Mouse (Mus musculus) lung, adult 2 months (tissue): ENCODE data around the gene Gm28269. TPM values are rescaled to one million over a fixed set of nuclear protein-coding genes. Genes with fewer than 3 reads are reported as not detected.

ENCODE experiments used
- DNase-seq: peaks from one replicate; pipeline ENCODE4 v3.0.0; 2022
- H3K4me1 ChIP-seq: fragments of 200-500 bp; 2 replicates; pipeline ENCODE4 v1.6.1; 2011; ENCODE audit warnings: low read length; ENCODE audit not compliant: control insufficient read depth, insufficient read depth
- H3K4me3 ChIP-seq: fragments of 200-500 bp; replicated peaks from 2 replicates; pipeline ENCODE3; 2011; ENCODE audit warnings: low read depth, mild to moderate bottlenecking, control low read depth, low read length; ENCODE audit errors: extremely low read depth
- CTCF ChIP-seq: fragments of 200-500 bp; IDR thresholded peaks from 2 replicates; pipeline ENCODE4 v1.5.1; 2011; ENCODE audit warnings: mild to moderate bottlenecking, low read length, control low read depth; ENCODE audit not compliant: insufficient read depth
- POLR2A ChIP-seq: fragments of 200-500 bp; IDR thresholded peaks from 2 replicates; pipeline ENCODE4 v1.6.1; 2011; ENCODE audit warnings: low read depth, mild to moderate bottlenecking, control low read depth, low read length, borderline replicate concordance; ENCODE audit errors: extremely low read depth
- WGBS: fragments of 180-500 bp; shearing (Covaris S2); methylation state at CpG from one replicate; pipeline ENCODE4 v1.1.7; 2018; 5-methylcytosine and 5-hydroxymethylcytosine counted together
- polyA plus RNA-seq: library from polyadenylated mRNA; depleted of rRNA; stranded (reverse); fragments of >200 nt; gene quantifications from 2 replicates; pipeline ENCODE4 v1.2.3, GENCODE M21; 2012; rRNA removed

The Gm28269 gene
- polyA plus RNA-seq, result not detected in 2 replicates

DNA sequence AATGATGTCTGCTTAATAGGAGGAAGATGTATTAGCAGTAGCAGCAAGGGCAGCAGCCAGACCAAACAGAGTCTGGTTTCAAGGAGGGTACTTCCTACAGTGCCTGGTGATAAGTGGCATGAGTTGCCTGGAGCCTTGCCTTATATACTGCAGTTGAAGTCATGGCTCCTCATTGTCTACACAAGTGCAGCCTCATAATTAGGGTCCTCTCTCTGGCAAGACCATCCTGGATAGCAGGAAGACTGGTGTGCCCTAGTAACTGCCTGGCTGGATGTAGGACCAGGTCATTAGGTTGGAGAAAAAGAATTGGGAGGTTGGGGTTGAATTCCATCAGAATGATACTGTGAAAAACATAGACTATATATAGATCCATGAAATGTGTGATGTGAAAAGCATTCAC lies at the start of gene Gm28269:
Gene Gm28269 (minus strand): TSS at position 101 of the 400 bp plus-strand sequence.
- no peak for TF ChIP-seq CTCF
- no peak for TF ChIP-seq POLR2A
- DNase-seq, result no peak
- no peak within 1 kb of the TSS for H3K4me3 ChIP-seq
- H3K4me1 ChIP-seq, result no peaks in the 10 kb centered on the region

DNA sequence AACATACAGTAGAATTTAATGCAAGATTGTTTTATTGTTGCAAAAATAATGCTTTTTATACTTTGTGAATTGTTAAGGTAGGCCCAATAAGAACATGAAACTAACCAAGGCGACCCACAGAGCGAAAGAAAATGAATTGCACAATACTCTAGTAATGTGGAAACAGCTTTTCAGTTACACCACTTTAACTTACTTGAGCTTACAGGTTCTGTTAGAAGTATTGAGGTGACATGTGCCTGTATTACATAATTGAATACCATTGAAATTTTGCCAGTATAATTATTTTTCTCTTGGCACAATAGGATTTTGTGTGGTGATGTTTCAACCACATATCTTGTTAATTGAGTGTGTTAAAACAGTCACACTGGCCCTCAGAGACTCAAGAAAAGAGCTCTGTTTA lies 28.0 kb downstream of the Gm28269 start:
- H3K4me3 ChIP-seq, result no peak overlapping the region
- no peak for DNase-seq
- 82% methylated on average over 2 of the region's 2 CpGs for WGBS
- TF ChIP-seq CTCF (no peak), POLR2A (no peak)
- no peaks in the 10 kb centered on the region for H3K4me1 ChIP-seq

DNA sequence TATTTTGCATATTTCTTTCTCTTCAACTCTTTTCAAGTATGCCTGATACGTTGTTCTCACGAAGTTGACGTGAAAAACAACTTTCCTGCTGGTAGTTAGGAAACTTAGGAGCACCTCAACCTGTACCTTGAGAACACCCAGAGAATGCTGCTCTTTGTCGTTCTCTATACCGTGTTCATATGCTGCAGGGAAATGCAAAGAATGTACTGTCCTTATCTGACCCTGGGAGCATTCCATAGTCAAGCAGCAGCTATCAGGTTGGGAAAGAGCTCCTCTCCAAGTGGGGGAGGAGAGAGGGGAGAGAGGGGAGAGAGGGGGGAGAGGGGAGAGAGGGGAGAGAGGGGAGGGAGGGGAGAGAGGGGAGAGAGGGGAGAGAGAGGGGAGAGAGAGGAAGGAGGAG lies 29.6 kb downstream of the Gm28269 start:
- H3K4me3 ChIP-seq, result peak overlapping the region; percentile 29
- no peak for TF ChIP-seq CTCF
- no peak for TF ChIP-seq POLR2A
- no peak for DNase-seq
- WGBS, result 58% methylated on average over 5 of the region's 5 CpGs
- no peaks in the 10 kb centered on the region for H3K4me1 ChIP-seq

DNA sequence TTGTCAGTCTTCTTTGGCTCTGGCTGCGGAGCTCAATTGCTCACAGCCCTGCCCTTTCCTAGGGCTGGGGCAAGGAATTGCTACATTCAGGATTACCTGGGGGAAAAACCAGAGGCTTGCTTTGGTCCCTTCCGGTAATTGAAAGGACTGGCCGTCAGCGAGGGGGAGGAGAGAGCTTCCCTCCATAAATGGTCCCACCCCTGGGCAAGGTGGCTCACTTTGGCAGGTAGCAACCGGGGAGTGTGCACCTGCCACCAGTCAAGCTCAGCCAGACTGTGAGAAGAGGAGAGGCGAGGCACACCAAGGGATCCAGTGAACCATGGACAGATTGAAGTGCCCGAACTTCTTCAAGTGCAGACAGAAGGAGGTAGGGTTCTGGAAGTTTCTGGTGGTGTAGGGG lies 30.1 kb downstream of the Gm28269 start, which contains the start of gene Slc6a14:
Gene Slc6a14 (plus strand): TSS at position 68 of the 400 bp plus-strand sequence.
- DNase-seq, result peak; percentile 49
- Histone ChIP-seq H3K4me3 (peak within 1 kb of the TSS; percentile 49), H3K4me1 (no peaks in the 10 kb centered on the region)
- TF ChIP-seq POLR2A (peak; percentile 72; the same call in 1 of the 2 replicates), CTCF (no peak)
- 57% methylated on average over 7 of the region's 7 CpGs for WGBS

DNA sequence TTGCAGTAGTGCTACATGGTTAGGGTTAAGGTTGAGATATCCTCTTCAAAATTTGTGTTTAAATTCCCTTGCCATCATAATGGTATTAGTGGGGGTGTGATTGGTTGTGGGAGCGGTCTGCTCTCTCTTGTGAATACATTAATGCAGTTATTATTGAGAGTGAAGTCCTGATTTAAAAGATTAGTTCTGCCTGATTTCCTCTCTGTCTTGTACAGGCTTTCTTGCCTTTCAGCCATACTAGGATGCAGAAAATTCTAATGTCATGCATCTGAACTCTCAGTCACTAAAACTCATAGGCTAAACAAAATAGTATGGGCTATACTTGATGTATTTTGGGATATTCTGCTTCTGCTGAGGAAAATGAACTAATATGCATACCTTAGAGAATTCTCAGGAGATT lies 40.4 kb downstream of the Gm28269 start:
- 78% methylated on average over 1 of the region's 1 CpGs for WGBS
- no peak overlapping the region for H3K4me3 ChIP-seq
- H3K4me1 ChIP-seq, result no peaks in the 10 kb centered on the region
- no peak for DNase-seq
- no peak for TF ChIP-seq CTCF

DNA sequence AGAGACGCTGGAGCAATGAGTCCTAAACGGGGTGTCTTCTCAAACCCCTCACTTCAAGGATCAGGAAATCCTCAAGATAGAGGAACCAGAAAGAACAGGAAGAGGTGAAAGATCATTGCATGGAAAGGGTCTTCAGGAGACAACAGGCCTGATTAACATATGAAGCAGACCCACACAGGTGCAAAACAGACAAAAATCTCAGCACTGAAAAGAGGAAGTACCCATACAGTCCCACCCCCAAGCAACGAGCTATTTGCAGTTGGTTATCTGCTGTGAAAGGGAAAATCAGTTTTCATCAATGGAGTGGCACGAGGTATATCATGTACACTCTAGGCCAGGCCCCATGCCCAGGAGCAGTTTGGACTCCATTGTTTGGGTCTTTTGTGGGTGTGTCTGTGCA lies 43.3 kb downstream of the Gm28269 start:
- Histone ChIP-seq H3K4me3 (no peak overlapping the region), H3K4me1 (no peaks in the 10 kb centered on the region)
- WGBS, result 62% methylated on average over 4 of the region's 4 CpGs
- no peak for DNase-seq
- no peak for TF ChIP-seq CTCF

DNA sequence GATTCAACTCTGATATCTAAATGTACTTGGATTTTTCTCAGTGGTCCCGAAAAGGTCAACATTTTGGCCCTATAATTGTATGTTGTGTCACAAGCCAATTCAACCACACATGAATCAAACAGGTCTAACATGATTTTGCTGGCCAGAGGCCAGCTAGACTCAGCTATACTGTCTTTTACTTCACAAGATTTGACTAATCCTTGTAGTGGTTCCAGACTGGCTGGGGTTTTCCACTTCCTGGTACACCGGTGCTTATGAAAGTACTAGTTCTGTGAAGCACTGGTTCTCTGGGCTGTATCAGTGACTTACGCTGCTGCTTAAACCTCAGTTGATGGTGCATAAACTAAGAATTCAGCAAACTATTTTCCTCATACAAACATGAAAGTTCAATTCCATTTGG lies 49.2 kb downstream of the Gm28269 start:
- WGBS, result 70% methylated on average over 3 of the region's 3 CpGs
- H3K4me1 ChIP-seq, result no peaks in the 10 kb centered on the region
- no peak for DNase-seq
- H3K4me3 ChIP-seq, result no peak overlapping the region
- TF ChIP-seq POLR2A (no peak), CTCF (no peak)

DNA sequence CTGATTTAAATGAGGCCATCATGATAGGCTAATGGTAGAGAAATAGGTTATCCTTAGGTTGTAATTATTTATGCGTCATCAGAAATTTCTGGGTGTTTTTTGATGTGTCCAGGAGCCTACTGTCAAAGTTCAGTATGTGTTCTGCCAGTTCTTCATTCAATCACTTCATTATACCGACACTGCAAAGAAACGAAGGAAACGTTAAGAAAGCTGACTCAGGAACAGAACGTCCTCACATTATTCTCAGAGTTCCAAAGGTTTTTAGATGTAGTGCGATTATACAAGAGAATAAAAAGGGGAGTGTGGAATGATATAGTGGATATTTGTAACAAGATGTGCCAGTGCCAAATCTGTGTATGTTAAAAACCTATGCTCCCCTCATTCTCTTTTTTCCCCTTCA lies 49.7 kb downstream of the Gm28269 start:
- Histone ChIP-seq H3K4me3 (no peak overlapping the region), H3K4me1 (no peaks in the 10 kb centered on the region)
- WGBS, result 63% methylated on average over 6 of the region's 6 CpGs
- DNase-seq, result no peak
- TF ChIP-seq POLR2A, result no peak
- TF ChIP-seq CTCF, result no peak

Other genes with a start within 250 kb of the Gm28269 start
- gene Slc6a14, start 30.2 kb downstream of the Gm28269 start, polyA plus RNA-seq, result 3.2 and 7.4 TPM in 2 replicates